Mouse (Mus musculus) brain, embryonic 18.5 days (tissue): ENCODE measurements around the gene Kazn.

ENCODE experiments used
- DNase-seq: peaks from one replicate; pipeline ENCODE4 v3.0.0-alpha.2; 2012; ENCODE audit warnings: low read depth, low spot score

The Kazn gene

GRCm38 (mm10) chr4:142163862-142164261, 75.3 kb downstream of the Kazn start:
- DNase-seq = no peak

GRCm38 (mm10) chr4:142162729-142163128, 76.5 kb downstream of the Kazn start:
- DNase-seq = no peak

GRCm38 (mm10) chr4:142162102-142162501, 77.1 kb downstream of the Kazn start:
- DNase-seq = no peak

DNA sequence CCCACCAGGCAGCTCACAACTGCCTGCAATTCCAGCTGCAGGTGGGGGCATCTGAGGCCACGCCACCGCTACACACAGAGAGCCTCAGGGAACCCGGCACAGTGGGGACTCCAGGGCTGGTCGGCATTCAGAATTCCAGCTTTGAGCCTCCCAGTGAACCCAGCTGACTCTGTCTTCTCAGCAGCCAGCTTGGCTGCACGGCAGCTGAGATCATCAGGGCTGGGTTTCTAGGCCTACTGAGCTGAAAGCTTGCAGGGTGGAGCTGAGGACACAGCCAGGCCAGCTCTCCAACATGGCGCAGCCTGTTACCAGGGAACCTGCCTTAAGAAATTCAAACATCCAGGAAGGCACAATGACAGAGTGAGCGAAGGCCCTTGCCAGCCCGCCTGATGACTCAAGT, 79.2 kb downstream of the Kazn start:
- DNase-seq = no peak

GRCm38 (mm10) chr4:142156506-142156905, 82.7 kb downstream of the Kazn start:
- no peak for DNase-seq

DNA sequence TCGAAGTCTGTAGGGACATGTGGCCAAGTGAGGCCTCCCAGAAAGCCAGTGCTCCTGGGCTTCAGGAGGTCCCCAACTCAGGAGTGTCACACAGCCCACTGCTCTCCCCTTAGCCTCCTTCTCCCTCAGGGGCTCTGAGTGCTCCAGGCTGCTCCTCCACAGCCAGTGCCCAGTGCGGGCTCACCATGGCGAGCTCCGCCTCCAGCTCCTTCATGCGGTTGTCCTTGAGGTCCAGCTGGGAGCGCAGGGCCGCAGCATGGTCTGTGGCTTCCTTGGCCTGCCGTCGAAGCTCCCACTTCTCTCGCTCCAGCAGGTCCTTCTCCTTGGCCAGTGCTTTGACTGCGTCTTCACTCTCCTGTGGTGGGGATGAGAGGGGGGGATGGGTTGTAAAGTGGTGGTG, 85.0 kb downstream of the Kazn start:
- no peak for DNase-seq

DNA sequence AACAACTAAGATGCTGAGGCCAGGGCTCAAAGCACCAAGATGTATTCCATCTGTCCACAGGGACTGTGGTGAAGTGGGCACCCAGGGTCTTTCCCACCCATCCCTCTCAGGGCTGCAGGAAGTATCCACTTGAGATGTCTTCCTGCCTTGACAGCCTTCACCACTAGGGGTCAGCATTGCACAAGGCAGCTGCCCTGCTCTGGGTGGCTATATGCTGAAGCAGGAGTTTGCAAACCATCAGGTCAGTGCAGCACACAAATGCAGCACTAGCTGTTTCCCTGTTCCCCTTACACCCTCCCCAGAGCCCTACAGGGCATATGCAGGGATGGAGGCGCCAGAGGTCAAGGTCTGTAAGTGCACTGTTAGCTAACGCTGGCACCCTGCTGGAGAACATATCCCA, 85.7 kb downstream of the Kazn start:
- DNase-seq = peak; percentile 67

DNA sequence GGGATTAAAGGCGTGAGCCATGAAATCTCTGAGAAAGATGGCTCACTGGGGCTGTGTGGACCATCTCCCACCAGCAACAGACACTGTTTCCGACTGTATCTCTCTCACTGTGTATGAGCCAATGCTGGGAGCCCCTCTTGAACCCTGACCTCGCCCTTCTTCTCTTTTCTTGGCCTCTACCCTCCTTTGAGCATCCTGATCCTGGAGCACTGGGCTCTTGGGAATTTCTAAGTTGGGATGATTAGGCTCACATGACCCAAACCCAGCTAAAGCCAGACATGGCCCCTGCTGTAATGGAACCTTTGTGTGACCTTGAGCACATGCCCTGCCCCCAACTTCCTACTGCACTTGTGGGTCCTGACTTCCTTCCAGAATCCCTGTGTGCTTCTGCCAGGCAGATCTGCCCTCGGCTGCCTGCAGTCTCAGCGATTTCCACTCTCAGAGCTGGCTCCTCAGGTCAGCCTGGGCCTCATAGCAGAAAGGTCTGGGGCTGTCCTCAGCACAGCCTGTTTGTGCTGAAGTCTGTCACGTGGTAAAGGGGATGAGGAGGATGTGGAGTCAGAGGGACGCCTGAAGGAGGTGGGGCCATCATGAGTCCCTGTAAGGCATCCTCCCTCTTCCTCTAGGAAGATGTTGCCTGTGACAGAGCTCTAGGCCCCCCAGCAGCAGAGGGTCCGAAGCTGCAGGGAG, 86.3 kb downstream of the Kazn start:
- no peak for DNase-seq

DNA sequence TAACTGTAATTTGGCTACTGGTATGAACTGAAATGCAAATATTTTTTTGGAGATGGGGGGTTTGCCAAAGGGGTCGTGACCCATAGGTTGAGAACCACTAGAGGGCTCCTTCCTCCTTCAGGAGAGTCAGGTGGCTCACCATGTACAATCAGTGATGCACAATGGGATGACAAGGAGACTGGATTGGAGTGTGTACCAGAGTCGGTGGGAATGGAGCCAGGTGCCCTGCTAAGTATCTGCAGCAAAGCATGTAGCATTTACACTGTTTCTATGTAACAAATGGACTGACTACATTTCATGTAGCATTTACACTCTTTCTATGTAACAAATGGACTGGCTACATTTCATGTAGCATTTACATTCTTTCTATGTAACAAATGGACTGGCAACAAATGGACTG, 89.1 kb downstream of the Kazn start:
- DNase-seq = no peak

GRCm38 (mm10) chr4:142149202-142149601, 90.0 kb downstream of the Kazn start:
- DNase-seq = no peak

GRCm38 (mm10) chr4:142147671-142148070, 91.5 kb downstream of the Kazn start:
- DNase-seq = no peak

DNA sequence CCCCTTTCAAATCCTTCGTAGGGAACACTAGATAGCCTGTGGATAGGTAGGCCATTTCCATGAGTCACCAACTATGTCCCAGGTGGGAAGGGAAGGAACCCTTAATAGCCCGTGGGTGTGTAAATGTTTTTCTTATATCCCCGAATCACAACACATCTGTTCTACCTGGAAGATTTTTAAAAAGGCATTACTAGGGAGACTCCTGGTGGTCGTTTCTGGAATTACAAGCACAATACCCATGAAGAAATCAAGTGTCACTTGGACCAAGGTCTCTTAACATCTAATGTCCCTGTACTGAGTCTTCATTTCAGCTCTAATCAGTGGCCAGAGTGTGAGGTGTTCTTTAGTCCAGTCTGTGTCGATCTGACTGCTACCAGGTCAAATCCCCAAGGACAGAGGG, 95.1 kb downstream of the Kazn start:
- DNase-seq = no peak

GRCm38 (mm10) chr4:142143290-142143689, 95.9 kb downstream of the Kazn start:
- DNase-seq = no peak

DNA sequence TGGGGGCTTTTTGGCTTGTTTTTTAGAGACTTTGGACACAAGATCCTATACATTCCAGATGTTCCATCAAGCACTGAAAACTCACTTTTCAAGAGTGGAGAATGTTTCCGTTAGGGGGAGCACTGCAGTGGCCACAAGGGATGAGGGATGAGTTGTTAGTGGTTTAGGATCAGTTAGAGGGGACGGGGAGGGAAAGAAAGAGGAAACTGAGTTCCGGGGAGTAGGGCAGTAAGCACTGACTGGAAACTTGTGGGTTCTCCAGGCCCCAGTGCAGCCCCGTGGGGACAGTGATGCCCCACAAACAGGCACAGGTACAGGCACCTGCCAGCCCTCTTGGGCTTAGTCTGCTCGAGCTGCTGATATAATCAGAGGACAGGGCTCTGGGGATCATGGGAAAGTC, 99.5 kb downstream of the Kazn start:
- no peak for DNase-seq

GRCm38 (mm10) chr4:142138356-142139099, 100.7 kb downstream of the Kazn start:
- no peak for DNase-seq

DNA sequence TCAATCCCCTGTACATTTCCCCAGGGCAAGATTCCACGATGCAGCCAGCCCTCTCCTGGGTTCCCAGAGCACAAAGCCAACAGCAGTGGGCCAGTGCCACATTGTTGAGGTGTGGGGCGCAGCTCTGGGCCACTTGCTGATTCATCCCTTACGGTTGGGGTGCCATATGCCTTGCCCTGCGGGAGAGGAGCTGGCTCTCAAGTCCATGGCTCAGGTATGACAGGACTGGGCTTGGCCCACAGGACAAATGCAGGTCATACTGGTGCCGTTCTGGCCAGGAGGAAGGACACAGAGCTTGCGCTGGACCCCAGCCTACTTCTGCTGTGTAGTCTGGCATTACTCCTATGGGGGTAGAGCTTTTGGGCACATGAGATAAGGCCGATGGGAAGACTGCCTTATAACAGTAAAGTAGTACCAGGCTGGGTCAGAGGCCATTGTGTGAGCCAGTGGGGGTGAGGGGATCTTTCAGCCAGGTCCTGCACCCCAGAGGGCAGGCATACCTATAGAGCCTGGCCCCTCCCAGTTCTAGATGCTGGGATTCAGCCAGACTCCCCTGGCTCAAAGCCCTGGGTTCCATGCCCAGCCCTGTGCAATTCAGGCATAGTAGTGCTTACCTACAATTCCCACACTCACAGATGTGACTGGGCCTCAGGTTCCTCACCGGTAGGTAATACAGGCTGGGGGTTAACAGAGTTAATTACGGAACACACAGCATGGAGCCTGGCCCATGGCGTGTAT, 102.3 kb downstream of the Kazn start:
- no peak for DNase-seq

DNA sequence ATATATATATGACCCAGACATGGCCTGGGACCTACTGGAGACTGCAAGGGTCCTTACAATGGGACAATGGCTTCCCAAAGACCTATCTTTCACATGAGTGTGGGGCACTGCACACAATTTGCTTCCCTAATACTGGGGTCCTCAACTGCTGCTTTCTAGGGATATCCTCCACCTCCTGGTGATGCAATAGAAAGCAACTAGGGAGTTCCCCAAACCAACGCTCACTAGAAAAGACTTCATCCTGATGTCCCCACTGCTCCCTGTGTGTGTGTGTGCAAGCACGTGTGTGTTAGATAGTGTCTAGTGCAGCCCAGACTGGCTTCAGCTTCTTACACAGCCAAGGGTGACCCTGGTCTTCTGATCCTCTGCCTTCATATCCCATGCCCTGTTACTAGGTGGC, 103.7 kb downstream of the Kazn start:
- DNase-seq = no peak

DNA sequence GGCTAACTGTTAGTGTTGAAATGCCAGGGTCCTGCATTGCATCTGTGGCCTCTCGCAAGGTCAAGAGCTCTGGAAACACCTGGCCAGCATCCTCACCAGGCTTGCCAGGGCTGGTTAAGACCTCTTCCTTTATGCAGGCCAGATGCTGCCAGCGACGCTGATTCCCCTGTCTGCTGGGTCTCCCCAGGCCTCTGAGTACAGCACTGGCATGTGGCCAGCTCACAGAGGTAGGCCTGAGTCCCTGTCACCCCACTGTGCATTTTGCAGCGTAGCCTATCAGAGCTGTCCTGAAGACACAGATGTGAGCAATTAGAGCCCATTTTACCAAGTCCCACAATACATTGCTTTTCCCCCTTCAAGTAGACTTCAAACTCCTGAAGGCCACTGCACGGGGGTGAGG, 109.0 kb downstream of the Kazn start:
- DNase-seq = no peak

DNA sequence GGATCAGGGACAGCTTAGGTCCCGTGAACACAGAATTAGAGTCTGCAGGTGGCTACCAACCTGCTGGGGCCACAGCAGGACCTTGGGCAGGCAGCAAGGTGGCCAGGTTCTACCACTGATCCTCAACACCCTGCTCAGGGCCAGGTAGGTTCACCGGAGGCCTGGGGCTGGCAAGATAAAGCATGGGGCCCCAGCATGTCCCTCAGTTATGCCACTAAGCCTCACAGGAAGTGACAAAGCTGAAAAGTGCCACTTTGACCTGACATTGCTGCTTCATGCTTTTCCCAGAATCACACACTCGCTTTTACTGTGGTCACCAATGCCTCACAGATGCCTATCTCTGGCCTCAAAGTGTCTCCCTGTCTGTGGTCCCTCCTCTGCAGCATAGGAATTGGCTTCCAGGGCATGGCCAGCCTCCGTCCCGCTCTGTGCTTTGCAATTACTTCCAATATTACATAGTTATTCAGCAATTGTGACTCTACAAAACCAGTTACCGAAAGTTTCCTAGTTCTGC, 111.9 kb downstream of the Kazn start:
- no peak for DNase-seq

- DNase-seq = no peak
Measured at GRCm38 (mm10) chr4:142126641-142127274, 112.4 kb downstream of the Kazn start.

DNA sequence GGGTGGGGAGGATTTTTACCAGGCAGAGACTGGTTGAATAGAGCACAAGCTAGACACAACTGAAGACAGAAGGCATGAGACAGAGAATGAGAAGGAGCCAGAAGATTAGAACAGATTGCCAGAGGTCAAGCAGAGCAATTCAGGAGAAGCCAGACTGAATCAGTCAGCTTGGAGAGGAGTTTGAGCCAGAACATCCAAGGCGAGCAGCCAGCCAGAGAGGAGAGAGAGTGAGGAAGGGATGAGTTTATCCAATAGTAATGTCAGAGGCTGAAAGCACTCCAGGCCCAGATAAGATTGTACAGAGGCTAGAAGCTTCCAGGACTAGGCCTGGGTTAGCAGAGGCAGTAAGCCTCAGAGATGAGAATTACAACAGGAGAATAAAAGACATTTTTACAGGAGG, 118.0 kb downstream of the Kazn start:
- DNase-seq = no peak

DNA sequence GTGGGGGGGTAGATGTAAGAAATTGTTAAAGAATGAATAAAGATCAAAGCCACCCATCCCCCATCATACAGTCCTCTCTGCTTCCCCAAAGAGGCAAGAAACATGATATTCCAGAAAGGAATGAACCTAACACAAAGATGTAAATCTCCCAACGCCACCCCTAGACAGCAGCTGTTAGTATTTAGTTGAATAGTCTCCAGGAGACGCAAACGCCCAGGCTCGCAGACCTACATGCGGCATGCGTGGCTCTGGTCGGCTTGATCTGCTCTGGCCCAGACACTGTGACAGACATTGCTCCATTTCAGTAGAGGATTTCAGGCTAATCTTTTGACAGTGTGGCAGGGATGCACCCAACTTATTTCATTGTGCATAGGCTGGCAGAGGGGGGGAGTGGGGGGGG, 120.7 kb downstream of the Kazn start:
- DNase-seq = no peak
